Mouse (Mus musculus) megakaryocyte, embryonic 14.5 days (primary cell): ENCODE results near the gene Hcn3. TPM values are rescaled to one million over a fixed set of nuclear protein-coding genes. Genes with fewer than 3 reads are reported as not detected.

Experiments used
- H3K27me3 ChIP-seq: replicated peaks from 2 replicates; pipeline ENCODE3; 2012; ENCODE audit warnings: inconsistent platforms
- H3K36me3 ChIP-seq: replicated peaks from 2 replicates; pipeline ENCODE3; 2012; ENCODE audit warnings: low read length, inconsistent platforms, mixed read lengths
- H3K4me1 ChIP-seq: 2 replicates; pipeline ENCODE4 v1.6.1; 2012; ENCODE audit warnings: inconsistent platforms
- H3K4me3 ChIP-seq: replicated peaks from 2 replicates; pipeline ENCODE3; 2012; ENCODE audit warnings: moderate library complexity, mild to moderate bottlenecking, inconsistent platforms
- H3K9me3 ChIP-seq: 2 replicates; pipeline ENCODE4 v1.6.1; 2012; ENCODE audit warnings: inconsistent platforms
- FLI1 ChIP-seq: IDR thresholded peaks from 2 replicates; pipeline ENCODE4 v1.6.1; 2012; ENCODE audit warnings: low read length, inconsistent platforms, mixed read lengths
- GATA1 ChIP-seq: IDR thresholded peaks from 3 replicates; pipeline ENCODE4 v1.6.1; 2012; ENCODE audit warnings: mixed read lengths, low read length, inconsistent platforms, borderline replicate concordance
- polyA plus RNA-seq: library from polyadenylated mRNA; stranded (reverse); fragments of >175 nt; gene quantifications from 2 replicates; pipeline ENCODE4 v1.2.3, GENCODE M21; 2012; ENCODE audit warnings: low replicate concordance; ENCODE audit not compliant: insufficient read depth

The Hcn3 gene
- polyA plus RNA-seq, 1 experiment, result 0.36 TPM

- TF ChIP-seq GATA1 (no peak), FLI1 (no peak)
- peaks cover 64% of the 10 kb centered on the region for H3K27me3 ChIP-seq
- H3K36me3 ChIP-seq, result no peaks in the 10 kb centered on the region
- H3K4me3 ChIP-seq, result no peak overlapping the region
- no peaks in the 10 kb centered on the region for H3K9me3 ChIP-seq
- peaks cover 38% of the 10 kb centered on the region for H3K4me1 ChIP-seq
Measured at GRCm38 (mm10) chr3:89131816-89132215, 28.2 kb downstream of the Hcn3 start.

- Histone ChIP-seq H3K4me3 (no peak overlapping the region), H3K27me3 (peaks cover 52% of the 10 kb centered on the region), H3K4me1 (peaks cover 30% of the 10 kb centered on the region), H3K9me3 (no peaks in the 10 kb centered on the region), H3K36me3 (no peaks in the 10 kb centered on the region)
- TF ChIP-seq FLI1 (no peak), GATA1 (no peak)
Measured at GRCm38 (mm10) chr3:89129908-89130307, 30.1 kb downstream of the Hcn3 start.

GRCm38 (mm10) chr3:89125981-89126380 lies 34.0 kb downstream of the Hcn3 start:
- H3K27me3 ChIP-seq, result peaks cover 27% of the 10 kb centered on the region
- peaks cover 25% of the 10 kb centered on the region for H3K4me1 ChIP-seq
- H3K36me3 ChIP-seq, result no peaks in the 10 kb centered on the region
- H3K9me3 ChIP-seq, result no peaks in the 10 kb centered on the region
- H3K4me3 ChIP-seq, result no peak overlapping the region
- TF ChIP-seq GATA1, result no peak
- TF ChIP-seq FLI1, result no peak

- no peak overlapping the region for H3K4me3 ChIP-seq
- H3K36me3 ChIP-seq, result no peaks in the 10 kb centered on the region
- H3K4me1 ChIP-seq, result peaks cover 22% of the 10 kb centered on the region
- H3K9me3 ChIP-seq, result no peaks in the 10 kb centered on the region
- H3K27me3 ChIP-seq, result peaks cover 30% of the 10 kb centered on the region
- TF ChIP-seq FLI1, result no peak
- TF ChIP-seq GATA1, result no peak
Measured at GRCm38 (mm10) chr3:89124241-89124640, 35.8 kb downstream of the Hcn3 start.

- TF ChIP-seq GATA1 (no peak), FLI1 (no peak)
- Histone ChIP-seq H3K27me3 (peaks cover 26% of the 10 kb centered on the region), H3K4me1 (peaks cover 17% of the 10 kb centered on the region), H3K36me3 (no peaks in the 10 kb centered on the region), H3K4me3 (no peak overlapping the region), H3K9me3 (no peaks in the 10 kb centered on the region)
Measured at GRCm38 (mm10) chr3:89123313-89123712, 36.7 kb downstream of the Hcn3 start.

GRCm38 (mm10) chr3:89115522-89115921 lies 44.5 kb downstream of the Hcn3 start:
- Histone ChIP-seq H3K4me3 (no peak overlapping the region), H3K27me3 (peaks cover 21% of the 10 kb centered on the region), H3K4me1 (peaks cover 20% of the 10 kb centered on the region), H3K36me3 (no peaks in the 10 kb centered on the region), H3K9me3 (no peaks in the 10 kb centered on the region)
- TF ChIP-seq FLI1, result no peak
- no peak for TF ChIP-seq GATA1

GRCm38 (mm10) chr3:89113058-89113457 lies 46.9 kb downstream of the Hcn3 start:
- Histone ChIP-seq H3K36me3 (no peaks in the 10 kb centered on the region), H3K27me3 (peaks cover 11% of the 10 kb centered on the region), H3K4me3 (no peak overlapping the region), H3K4me1 (peaks cover 37% of the 10 kb centered on the region), H3K9me3 (no peaks in the 10 kb centered on the region)
- no peak for TF ChIP-seq FLI1
- TF ChIP-seq GATA1, result no peak

- Histone ChIP-seq H3K4me1 (peaks cover 61% of the 10 kb centered on the region), H3K9me3 (no peaks in the 10 kb centered on the region), H3K4me3 (no peak overlapping the region), H3K36me3 (no peaks in the 10 kb centered on the region), H3K27me3 (no peaks in the 10 kb centered on the region)
- no peak for TF ChIP-seq GATA1
- TF ChIP-seq FLI1, result no peak
Measured at GRCm38 (mm10) chr3:89108146-89108545, 51.9 kb downstream of the Hcn3 start.

GRCm38 (mm10) chr3:89107545-89107944 lies 52.5 kb downstream of the Hcn3 start:
- Histone ChIP-seq H3K9me3 (no peaks in the 10 kb centered on the region), H3K4me3 (peak overlapping the region; percentile 15), H3K4me1 (peaks cover 65% of the 10 kb centered on the region), H3K27me3 (no peaks in the 10 kb centered on the region), H3K36me3 (no peaks in the 10 kb centered on the region)
- TF ChIP-seq GATA1, result no peak
- no peak for TF ChIP-seq FLI1

GRCm38 (mm10) chr3:89106881-89107280 lies 53.1 kb downstream of the Hcn3 start:
- peak overlapping the region; percentile 53 for H3K4me3 ChIP-seq
- TF ChIP-seq GATA1, result peak; percentile 32; the same call in 1 of the 3 replicates
- TF ChIP-seq FLI1, result 0 out of 2 replicates have a peak, but pooled peaks have one; percentile 11
- no peaks in the 10 kb centered on the region for H3K9me3 ChIP-seq

GRCm38 (mm10) chr3:89103291-89103595 lies 56.8 kb downstream of the Hcn3 start:
- Histone ChIP-seq H3K4me3 (peak overlapping the region; percentile 59), H3K4me1 (peaks cover 80% of the 10 kb centered on the region), H3K9me3 (no peaks in the 10 kb centered on the region), H3K27me3 (no peaks in the 10 kb centered on the region), H3K36me3 (peaks cover 25% of the 10 kb centered on the region)
- TF ChIP-seq FLI1, result no peak
- no peak for TF ChIP-seq GATA1

More at GRCm38 (mm10) chr3:89106881-89107280, 53.1 kb downstream of the Hcn3 start:
- H3K4me1 ChIP-seq, result peaks cover 70% of the 10 kb centered on the region
- no peaks in the 10 kb centered on the region for H3K27me3 ChIP-seq
- no peaks in the 10 kb centered on the region for H3K36me3 ChIP-seq
